Mouse (Mus musculus) midbrain, embryonic 15.5 days (tissue): ENCODE results near the gene Zbtb9. TPM values are rescaled to one million over a fixed set of nuclear protein-coding genes. Genes with fewer than 3 reads are reported as not detected.

Experiments used
- ATAC-seq: fragments of 200-750 bp; cut with Nextera tagmentation; replicated peaks from 2 replicates; pipeline ENCODE4 v1.8.0; 2017; ENCODE audit warnings: moderate TSS enrichment
- H3K27ac ChIP-seq: fragments of 300-500 bp; sonication (generic); 2 replicates; pipeline ENCODE4 v1.5.1; 2015; ENCODE audit warnings: mild to moderate bottlenecking, inconsistent platforms
- H3K27me3 ChIP-seq: fragments of 300-500 bp; sonication (generic); replicated peaks from 2 replicates; pipeline ENCODE4 v1.6.1; 2015; ENCODE audit warnings: inconsistent platforms
- H3K36me3 ChIP-seq: fragments of 300-500 bp; sonication (generic); replicated peaks from 2 replicates; pipeline ENCODE4 v1.6.1; 2015; ENCODE audit warnings: inconsistent platforms
- H3K4me1 ChIP-seq: fragments of 300-500 bp; sonication (generic); 2 replicates; pipeline ENCODE4 v1.6.1; 2015; ENCODE audit warnings: inconsistent platforms
- H3K4me2 ChIP-seq: fragments of 300-500 bp; sonication (generic); 2 replicates; pipeline ENCODE4 v1.6.1; 2015; ENCODE audit warnings: inconsistent platforms, mild to moderate bottlenecking, moderate library complexity
- H3K4me3 ChIP-seq: fragments of 300-500 bp; sonication (generic); 2 replicates; pipeline ENCODE4 v1.5.1; 2015; ENCODE audit warnings: mild to moderate bottlenecking, inconsistent platforms
- H3K9ac ChIP-seq: fragments of 300-500 bp; sonication (generic); 2 replicates; pipeline ENCODE4 v1.6.1; 2015; ENCODE audit warnings: mild to moderate bottlenecking, inconsistent platforms
- H3K9me3 ChIP-seq: fragments of 300-500 bp; sonication (generic); 2 replicates; pipeline ENCODE4 v1.6.1; 2016; ENCODE audit warnings: inconsistent platforms
- WGBS: fragments of 180-500 bp; shearing (Covaris S2); methylation state at CpG from one replicate; pipeline ENCODE4 v1.1.7; 2015; ENCODE audit warnings: mixed read lengths; 5-methylcytosine and 5-hydroxymethylcytosine counted together
- polyA plus RNA-seq: library from polyadenylated mRNA; unstranded; fragments of >200 nt; fragmentation: Nextera tagmentation; extraction: Ambion mirVana; gene quantifications from 2 replicates; pipeline ENCODE4 v1.2.1, GENCODE M21; 2015

Zbtb9 gene
- polyA plus RNA-seq, 1 experiment from 2014 or later: 16.9 TPM

DNA sequence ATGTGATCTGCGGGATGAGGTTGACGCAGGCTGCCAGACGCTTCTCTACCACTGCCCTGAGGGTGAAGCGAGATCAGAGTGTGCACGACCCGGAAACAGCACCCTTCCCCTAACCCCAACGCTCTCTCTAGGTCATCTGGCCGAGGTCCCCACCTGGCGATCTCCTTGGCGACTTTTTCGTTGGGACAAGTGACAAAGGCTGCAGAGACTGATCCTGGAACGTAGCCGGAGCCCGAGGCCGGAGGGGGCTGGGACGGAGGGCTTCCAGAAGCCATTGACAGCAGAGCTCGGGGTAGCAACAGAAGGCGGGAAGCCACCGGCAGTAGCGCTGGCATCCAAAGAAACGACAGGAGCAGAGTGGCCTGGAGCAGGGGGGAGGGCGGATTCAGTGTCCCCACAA lies 34.2 kb upstream of the Zbtb9 start:
- whole genome bisulfite sequencing: under 1% methylated on average over 22 of the region's 22 CpGs
- H3K4me3 ChIP-seq: peak overlapping the region; percentile 81
- H3K9ac ChIP-seq: peak overlapping the region; percentile 62
- H3K27ac ChIP-seq: peak overlapping the region; percentile 94
- peaks cover 54% of the 10 kb centered on the region for H3K4me1 ChIP-seq
- no peak for ATAC-seq
- no peaks in the 10 kb centered on the region for H3K9me3 ChIP-seq
- no peaks in the 10 kb centered on the region for H3K27me3 ChIP-seq
- H3K36me3 ChIP-seq: 0 out of 2 replicates have a peak, but pooled peaks cover 5% of the 10 kb centered on the region
- H3K4me2 ChIP-seq: peak overlapping the region; percentile 98

DNA sequence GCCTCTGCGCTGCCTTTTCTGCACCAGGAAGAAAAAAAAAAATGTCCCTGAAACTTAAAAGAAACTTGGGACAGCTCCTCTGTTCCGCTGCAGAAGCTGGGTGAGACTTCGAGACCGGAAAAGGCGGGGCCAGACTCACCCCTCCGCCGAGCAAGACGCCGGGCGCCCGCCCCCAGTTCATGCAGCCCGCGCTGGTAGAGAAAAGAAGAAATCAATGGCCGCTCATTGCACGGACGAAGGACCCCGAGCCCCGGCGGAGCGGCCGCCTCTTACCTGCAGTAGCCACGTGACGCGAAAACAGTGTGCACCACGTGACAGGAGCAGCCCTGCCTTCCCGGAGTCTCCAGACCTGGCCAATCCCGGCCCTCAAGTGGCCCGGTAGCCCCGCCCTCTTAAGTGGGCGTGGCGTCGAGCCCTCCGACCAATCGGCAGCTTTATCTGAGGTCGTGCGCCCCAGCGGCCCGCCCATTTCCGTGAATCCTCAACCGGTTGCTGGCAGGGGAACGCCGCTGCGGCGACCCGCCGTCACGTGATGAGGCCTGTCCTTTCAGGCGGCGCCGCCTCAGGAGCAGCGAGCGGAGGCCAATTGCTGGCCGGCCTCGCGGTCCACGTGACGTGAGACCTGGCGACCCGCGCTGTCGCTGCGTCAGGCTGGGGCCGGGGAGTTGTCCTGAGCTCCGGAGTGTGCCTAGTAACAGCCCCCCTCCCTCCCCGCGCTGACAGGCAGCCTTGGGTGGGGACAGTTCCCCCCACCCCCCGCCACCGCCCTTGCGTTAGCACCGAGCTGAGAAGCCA lies 33.6 kb upstream of the Zbtb9 start, which contains the start of gene Cuta:
TSS of gene Cuta (minus strand) at position 392 of the 795 bp plus-strand sequence.
- H3K27ac ChIP-seq: peak within 1 kb of the TSS; percentile 94
- H3K27me3 ChIP-seq: no peaks in the 10 kb centered on the region
- peak within 1 kb of the TSS; percentile 98 for H3K4me2 ChIP-seq
- peak; percentile 91 for ATAC-seq
- H3K9ac ChIP-seq: peak within 1 kb of the TSS; percentile 62
- peaks cover 54% of the 10 kb centered on the region for H3K4me1 ChIP-seq
- no peaks in the 10 kb centered on the region for H3K9me3 ChIP-seq
- H3K4me3 ChIP-seq: peak within 1 kb of the TSS; percentile 81
- 0 out of 2 replicates have a peak, but pooled peaks cover 5% of the 10 kb centered on the region for H3K36me3 ChIP-seq
- WGBS: under 1% methylated on average over 70 of the region's 70 CpGs

DNA sequence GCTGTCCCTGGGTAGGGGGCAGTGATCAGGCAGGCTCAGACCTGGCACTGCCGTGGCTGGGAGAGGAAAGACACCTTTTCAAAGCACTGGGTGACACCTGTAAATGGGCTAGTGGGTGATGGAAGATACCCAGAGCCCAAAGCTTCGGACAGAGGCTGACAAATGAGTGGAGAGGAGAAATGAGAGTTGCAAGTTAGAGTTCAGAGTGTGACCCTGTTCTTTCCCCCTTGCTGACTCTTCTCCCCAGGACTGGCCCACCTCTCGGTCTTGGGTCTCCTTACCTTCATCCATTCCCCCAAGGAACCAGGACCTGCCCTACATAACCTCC lies 33.0 kb upstream of the Zbtb9 start:
- ATAC-seq: peak; percentile 2; the same call in 1 of the 2 replicates
- H3K4me2 ChIP-seq: peak overlapping the region; percentile 98
- no peaks in the 10 kb centered on the region for H3K27me3 ChIP-seq
- peak overlapping the region; percentile 56 for H3K9ac ChIP-seq
- peak overlapping the region; percentile 81 for H3K4me3 ChIP-seq
- 0 out of 2 replicates have a peak, but pooled peaks cover 5% of the 10 kb centered on the region for H3K36me3 ChIP-seq
- no peaks in the 10 kb centered on the region for H3K9me3 ChIP-seq
- H3K4me1 ChIP-seq: peaks cover 50% of the 10 kb centered on the region
- peak overlapping the region; percentile 94 for H3K27ac ChIP-seq
- 2% methylated on average over 3 of the region's 3 CpGs for WGBS

DNA sequence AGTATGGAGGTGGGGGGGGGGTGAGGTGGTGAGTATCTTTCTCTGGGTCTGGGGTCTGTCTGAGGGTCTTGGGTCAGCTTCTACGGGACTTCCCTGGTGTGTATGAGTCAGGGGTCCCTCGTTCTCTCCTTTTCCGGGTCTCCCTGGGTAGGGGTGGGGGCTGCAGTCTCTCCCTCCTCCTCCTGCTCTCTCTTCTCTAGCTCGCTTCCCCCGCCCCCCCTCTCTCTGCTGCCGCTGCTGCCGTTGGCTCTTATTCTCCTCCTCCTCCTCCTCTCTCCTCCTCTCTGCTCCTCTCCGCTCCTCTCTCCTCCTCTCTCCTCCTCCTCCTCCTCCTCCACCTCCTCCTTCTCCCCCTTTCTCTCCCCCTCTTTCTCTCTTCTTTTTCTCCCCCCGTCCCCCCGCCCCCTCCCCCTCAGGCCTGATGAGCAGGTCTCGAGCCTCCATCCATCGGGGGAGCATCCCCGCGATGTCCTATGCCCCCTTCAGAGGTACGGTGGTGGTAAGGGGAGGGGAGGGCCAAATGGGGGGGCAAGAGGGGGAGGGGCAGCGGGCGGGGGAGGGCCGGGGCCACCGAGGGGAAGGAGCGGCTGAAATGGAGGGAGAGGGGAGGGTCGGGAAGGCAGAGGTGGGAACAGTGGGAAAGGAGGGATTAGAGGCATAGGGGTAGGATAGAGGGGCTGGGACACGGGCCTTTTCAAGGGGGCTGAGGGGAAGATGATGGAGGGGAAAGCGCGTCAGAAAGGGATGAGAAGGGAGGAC lies 31.8 kb upstream of the Zbtb9 start, which contains the start of gene Syngap1:
TSS of gene Syngap1 (plus strand) at position 223 of the 759 bp plus-strand sequence.
- ATAC-seq: peak; percentile 3; the same call in 1 of the 2 replicates
- peaks cover 63% of the 10 kb centered on the region for H3K4me1 ChIP-seq

DNA sequence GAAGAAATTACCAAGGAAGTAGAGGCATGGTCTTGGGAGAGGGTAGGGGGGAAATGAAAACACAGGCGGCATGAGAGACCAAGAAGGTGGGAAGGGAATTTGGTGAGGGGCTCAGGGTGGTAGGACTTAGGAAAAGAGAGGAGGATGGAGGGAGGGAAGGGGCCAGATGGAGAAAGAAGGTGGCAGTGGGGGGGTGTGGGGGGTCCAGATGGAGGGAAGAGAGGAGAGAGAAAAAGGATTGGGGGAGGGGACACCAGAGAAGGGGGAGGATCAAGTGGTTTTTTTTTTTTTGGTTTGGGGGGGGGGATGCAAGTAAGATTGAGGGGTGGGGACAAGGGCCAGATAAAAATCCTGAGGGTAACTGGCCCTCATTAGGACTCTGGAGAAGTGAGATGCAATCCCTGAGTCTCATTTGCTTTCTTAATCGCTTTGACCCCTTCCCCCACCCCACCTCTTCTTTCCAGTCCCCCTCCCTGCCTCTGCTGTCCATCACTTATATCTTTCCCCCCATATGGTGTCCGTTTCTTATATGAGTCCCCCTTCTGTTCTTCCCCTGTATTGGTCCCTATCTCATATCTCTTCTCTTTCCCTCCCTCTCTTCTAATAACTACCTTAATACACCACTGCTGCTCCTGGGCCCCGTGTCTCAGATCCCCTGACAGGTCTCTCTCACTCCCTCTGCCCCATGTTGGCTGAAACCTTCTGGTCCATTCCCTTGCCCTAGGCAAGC lies 31.0 kb upstream of the Zbtb9 start:
- peak overlapping the region; percentile 94 for H3K27ac ChIP-seq
- 7% methylated on average over 4 of the region's 4 CpGs for WGBS
- H3K9ac ChIP-seq: peak overlapping the region; percentile 63
- H3K9me3 ChIP-seq: no peaks in the 10 kb centered on the region
- H3K4me3 ChIP-seq: peak overlapping the region; percentile 54
- H3K36me3 ChIP-seq: no peaks in the 10 kb centered on the region
- peaks cover 70% of the 10 kb centered on the region for H3K4me1 ChIP-seq
- peak overlapping the region; percentile 98 for H3K4me2 ChIP-seq
- H3K27me3 ChIP-seq: no peaks in the 10 kb centered on the region
- ATAC-seq: no peak

More for the DNA sequence above, 31.8 kb upstream of the Zbtb9 start, which contains the start of gene Syngap1:
- Histone ChIP-seq H3K4me3 (peak within 1 kb of the TSS; percentile 81), H3K27ac (peak within 1 kb of the TSS; percentile 94), H3K27me3 (no peaks in the 10 kb centered on the region), H3K4me2 (peak within 1 kb of the TSS; percentile 98), H3K9me3 (no peaks in the 10 kb centered on the region), H3K9ac (peak within 1 kb of the TSS; percentile 63), H3K36me3 (no peaks in the 10 kb centered on the region)
- 2% methylated on average over 18 of the region's 24 CpGs for WGBS

DNA sequence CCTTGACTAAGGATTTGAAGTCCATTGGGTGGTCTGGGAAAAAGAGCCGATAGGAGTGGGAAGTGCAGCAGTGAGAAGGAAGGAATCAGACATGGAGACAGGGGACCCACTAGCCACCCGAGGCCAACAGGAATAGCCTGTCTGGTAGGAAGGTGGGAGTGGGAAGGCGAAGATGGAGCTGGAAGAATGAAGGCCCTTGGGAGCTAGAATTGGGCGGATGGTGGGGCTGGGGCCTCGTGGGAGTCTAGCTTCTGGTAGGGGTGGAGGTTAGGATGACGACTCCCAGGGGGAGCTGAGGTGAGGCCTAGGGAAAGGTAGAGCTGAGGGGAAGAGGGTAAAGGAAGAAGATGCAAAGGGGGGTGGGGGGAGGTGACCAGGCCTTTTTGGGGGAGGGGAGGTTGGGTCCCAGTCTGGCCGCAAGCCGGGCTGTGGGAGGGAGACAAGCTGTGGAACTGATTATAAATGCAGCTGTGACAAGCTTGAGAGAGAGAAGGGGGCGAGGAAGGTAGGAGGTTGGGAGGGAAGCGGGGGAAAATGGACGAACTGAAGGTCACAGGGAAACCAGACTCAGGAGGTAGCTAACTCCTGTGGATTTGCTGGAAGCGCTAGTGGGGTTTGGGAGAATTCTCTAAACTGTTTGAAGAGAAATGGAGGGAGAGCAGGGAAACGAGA lies 27.0 kb upstream of the Zbtb9 start:
- 20% methylated on average over 13 of the region's 13 CpGs for WGBS
- H3K36me3 ChIP-seq: no peaks in the 10 kb centered on the region
- no peak for ATAC-seq
- H3K4me2 ChIP-seq: peak overlapping the region; percentile 65
- no peaks in the 10 kb centered on the region for H3K27me3 ChIP-seq
- peaks cover 70% of the 10 kb centered on the region for H3K4me1 ChIP-seq
- H3K4me3 ChIP-seq: peak overlapping the region; percentile 32
- peak overlapping the region; percentile 41 for H3K9ac ChIP-seq
- H3K27ac ChIP-seq: peak overlapping the region; percentile 76
- H3K9me3 ChIP-seq: no peaks in the 10 kb centered on the region

DNA sequence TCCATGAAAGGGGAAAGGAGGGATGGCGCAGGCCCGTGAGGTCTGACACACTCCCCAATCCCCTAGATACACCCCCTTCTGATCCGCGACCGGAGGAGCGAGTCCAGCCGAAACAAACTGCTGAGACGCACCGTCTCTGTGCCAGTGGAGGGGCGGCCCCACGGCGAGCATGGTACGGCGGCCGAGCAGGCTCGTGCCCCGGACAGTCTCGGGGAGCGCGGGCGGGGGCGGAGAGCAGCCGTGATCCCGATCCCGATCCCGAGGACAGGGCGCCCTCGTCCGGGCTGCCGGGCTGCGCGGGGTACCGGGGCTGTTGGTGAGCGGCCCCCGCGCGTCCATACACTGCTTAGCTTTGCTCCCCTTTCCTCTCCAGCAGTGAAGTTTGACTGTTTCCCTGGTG lies 26.4 kb upstream of the Zbtb9 start:
- peak overlapping the region; percentile 65 for H3K4me2 ChIP-seq
- peak overlapping the region; percentile 41 for H3K9ac ChIP-seq
- no peak for ATAC-seq
- H3K4me3 ChIP-seq: peak overlapping the region; percentile 32
- 2% methylated on average over 37 of the region's 37 CpGs for WGBS
- peak overlapping the region; percentile 76 for H3K27ac ChIP-seq
- H3K4me1 ChIP-seq: peaks cover 75% of the 10 kb centered on the region
- no peaks in the 10 kb centered on the region for H3K36me3 ChIP-seq
- H3K9me3 ChIP-seq: no peaks in the 10 kb centered on the region
- H3K27me3 ChIP-seq: no peaks in the 10 kb centered on the region

DNA sequence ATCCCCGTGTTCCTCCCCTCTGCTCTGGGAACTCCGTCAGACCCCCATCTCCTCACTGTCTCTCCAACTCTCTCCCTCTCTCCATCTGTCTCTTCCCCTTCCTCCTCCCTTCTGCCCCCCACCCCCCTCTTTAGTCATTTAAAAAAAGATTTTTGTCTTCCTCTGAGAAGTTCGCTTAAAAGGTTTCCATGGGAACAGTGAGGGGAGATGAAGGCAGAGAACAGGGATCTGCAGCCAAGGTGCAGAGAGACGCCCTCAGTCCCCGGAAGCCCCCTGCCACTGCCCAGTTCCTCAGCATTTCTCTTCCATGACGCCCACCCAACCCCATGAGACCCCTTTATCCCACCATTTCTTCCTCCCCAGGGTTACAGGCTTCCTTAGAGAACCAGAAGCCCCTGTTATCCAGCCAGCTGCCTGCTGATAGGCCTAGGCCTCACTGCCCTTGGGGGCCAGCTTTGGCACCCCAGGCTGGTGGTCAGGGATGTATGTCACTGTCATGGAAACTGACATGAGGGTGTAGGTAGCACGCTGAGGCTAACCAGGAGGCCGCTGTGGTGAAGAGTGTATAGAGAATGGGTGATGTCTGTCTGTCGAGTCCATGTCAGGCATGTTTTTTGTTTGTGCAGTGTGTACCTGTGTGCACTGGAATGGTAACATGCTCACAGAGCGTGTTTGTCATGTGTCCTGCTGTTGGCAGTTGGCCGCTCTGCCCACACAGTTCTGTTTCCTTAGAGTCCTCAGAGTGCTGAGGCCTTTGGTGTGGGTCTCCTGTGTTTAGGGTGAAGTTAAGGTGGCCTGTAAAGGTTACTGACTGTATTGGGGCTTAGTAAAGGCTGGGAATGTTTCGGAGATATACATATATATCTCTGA lies 25.5 kb upstream of the Zbtb9 start:
- peak overlapping the region; percentile 41; the same call in 1 of the 2 replicates for H3K9ac ChIP-seq
- H3K27me3 ChIP-seq: no peaks in the 10 kb centered on the region
- H3K9me3 ChIP-seq: no peaks in the 10 kb centered on the region
- H3K4me1 ChIP-seq: peaks cover 79% of the 10 kb centered on the region
- H3K36me3 ChIP-seq: no peaks in the 10 kb centered on the region
- H3K4me3 ChIP-seq: peak overlapping the region; percentile 32
- peak overlapping the region; percentile 65 for H3K4me2 ChIP-seq
- WGBS: 18% methylated on average over 12 of the region's 12 CpGs
- peak overlapping the region; percentile 76 for H3K27ac ChIP-seq
- no peak for ATAC-seq

DNA sequence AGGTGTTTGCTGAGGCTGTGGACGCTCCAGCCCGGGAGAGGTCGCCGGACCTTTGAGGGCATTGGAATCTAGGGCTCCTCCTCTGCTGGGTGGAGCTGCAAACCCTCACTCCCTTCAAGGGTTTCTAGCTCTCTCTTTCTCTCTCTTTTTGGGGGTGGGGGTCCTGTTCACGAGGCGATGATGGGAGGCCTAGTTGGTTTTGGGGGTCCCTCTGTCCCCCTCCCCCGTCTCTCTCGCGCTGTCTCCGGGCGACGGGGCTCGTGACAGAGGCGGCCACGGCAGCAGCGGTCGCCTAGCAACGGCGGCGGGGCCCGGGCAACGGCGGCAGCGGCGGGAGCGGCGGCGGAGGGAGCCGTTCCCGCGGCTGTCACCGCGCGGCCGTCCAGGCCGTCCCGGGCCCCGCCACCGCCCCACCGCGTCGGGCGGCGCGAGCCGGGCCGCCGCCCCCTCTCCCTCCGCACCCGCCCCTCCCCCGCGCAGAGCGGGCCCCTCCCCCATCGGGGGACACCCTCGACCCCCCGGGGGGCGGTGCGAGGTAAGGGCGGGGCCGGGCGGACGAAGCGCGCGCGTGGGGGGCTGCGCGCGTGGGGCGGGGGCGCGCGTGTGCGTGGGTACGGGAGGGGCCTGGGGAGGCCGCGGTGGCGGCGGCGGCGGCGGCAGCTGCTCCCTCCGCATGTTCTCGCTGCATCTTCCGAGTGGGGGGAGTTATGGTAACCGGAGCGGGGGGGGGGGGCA lies 24.5 kb upstream of the Zbtb9 start:
- no peak for ATAC-seq
- peak overlapping the region; percentile 83 for H3K4me2 ChIP-seq
- no peaks in the 10 kb centered on the region for H3K27me3 ChIP-seq
- under 1% methylated on average over 35 of the region's 87 CpGs for WGBS
- H3K27ac ChIP-seq: peak overlapping the region; percentile 92
- peak overlapping the region; percentile 82 for H3K9ac ChIP-seq
- H3K4me1 ChIP-seq: peaks cover 84% of the 10 kb centered on the region
- no peaks in the 10 kb centered on the region for H3K9me3 ChIP-seq
- H3K4me3 ChIP-seq: peak overlapping the region; percentile 72
- no peaks in the 10 kb centered on the region for H3K36me3 ChIP-seq

DNA sequence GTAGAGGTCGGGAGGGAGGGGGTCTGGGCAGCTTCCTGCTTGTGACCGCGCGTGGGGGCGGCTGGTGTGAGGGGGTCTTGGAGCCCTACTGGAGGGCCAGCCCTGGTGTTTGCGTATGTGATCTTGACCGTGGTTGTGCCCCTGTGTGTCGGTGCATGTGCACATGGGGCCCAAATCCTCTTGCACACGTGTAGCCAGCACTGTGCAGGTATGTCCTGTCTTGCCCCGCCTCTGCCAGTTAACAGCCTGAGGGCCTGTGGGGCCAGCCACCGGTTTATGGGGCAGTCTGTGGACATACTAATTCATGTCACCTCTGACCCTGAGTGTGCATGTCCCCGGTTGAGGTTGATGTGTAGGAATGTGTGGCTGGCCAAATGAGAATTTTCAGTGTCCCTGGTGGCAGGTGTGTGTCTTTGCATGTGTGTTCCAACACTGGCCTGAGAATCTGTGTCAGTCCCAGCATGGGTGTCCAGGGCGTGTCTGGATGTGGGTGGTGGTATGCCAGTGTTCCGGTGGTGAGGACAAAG lies 23.9 kb upstream of the Zbtb9 start:
- Histone ChIP-seq H3K36me3 (no peaks in the 10 kb centered on the region), H3K27ac (peak overlapping the region; percentile 92), H3K9ac (peak overlapping the region; percentile 82), H3K4me2 (peak overlapping the region; percentile 83), H3K4me1 (peaks cover 87% of the 10 kb centered on the region), H3K27me3 (no peaks in the 10 kb centered on the region), H3K4me3 (peak overlapping the region; percentile 72), H3K9me3 (no peaks in the 10 kb centered on the region)
- peak; percentile 13; the same call in 1 of the 2 replicates for ATAC-seq
- WGBS: 6% methylated on average over 12 of the region's 14 CpGs
